Mouse (Mus musculus) gastrocnemius, adult 2 months (tissue): Measurements from ENCODE around the gene Dctn1. TPM values are rescaled to one million over a fixed set of nuclear protein-coding genes. Genes with fewer than 3 reads are reported as not detected.

Experiments used
- DNase-seq: peaks from one replicate; pipeline ENCODE4 v3.0.0; 2022
- H3K27ac ChIP-seq: fragments of 200-600 bp; 2 replicates; pipeline ENCODE4 v1.8.1; 2022; ENCODE audit warnings: mild to moderate bottlenecking
- H3K4me3 ChIP-seq: fragments of 200-600 bp; 2 replicates; pipeline ENCODE4 v1.8.1; 2022; ENCODE audit warnings: mild to moderate bottlenecking, moderate library complexity
- CTCF ChIP-seq: fragments of 200-600 bp; IDR thresholded peaks from 2 replicates; pipeline ENCODE4 v1.8.1; 2022; ENCODE audit warnings: antibody characterized with exemption, mild to moderate bottlenecking, moderate library complexity
- intact Hi-C: fragments of 180-260 bp; cut with DNase I; formaldehyde crosslinking; loops from one replicate; pipeline ENCODE4 v1.15.1; 2025
- total RNA-seq, 2 experiments: library from RNA; stranded (reverse); gene quantifications; 2 replicates each; pipeline ENCODE4 v1.2.3; 2021

The Dctn1 gene
- total RNA-seq, 2 experiments from 2014 or later = 129 to 139 TPM

DNA sequence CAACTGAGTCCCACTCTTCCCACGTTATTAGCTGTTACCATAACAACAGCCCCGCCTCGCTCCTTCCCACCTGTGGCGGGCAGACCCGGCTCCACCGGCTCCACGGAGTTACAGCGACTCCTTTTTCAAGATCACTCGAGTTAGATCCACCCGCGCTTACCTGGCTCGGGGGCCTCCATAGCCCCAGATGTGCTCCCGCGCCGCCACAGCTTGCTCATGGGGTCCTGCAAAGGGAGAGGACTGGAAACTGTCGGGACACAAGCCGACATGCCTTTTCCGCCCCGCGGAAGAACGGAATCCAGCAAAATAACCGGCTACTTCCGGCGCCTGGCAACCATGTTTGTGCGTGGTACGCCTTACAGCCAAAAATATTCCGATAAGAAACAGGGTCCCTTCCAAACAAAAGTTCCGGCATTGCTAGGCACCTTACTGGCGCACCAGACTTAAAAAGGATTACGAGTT, 40.8 kb upstream of the Dctn1 start:
- peak; percentile 93 for DNase-seq
- H3K4me3 ChIP-seq = peak overlapping the region; percentile 84
- peak overlapping the region; percentile 91 for H3K27ac ChIP-seq
- TF ChIP-seq CTCF = no peak
- intact Hi-C loops = no loop called here

DNA sequence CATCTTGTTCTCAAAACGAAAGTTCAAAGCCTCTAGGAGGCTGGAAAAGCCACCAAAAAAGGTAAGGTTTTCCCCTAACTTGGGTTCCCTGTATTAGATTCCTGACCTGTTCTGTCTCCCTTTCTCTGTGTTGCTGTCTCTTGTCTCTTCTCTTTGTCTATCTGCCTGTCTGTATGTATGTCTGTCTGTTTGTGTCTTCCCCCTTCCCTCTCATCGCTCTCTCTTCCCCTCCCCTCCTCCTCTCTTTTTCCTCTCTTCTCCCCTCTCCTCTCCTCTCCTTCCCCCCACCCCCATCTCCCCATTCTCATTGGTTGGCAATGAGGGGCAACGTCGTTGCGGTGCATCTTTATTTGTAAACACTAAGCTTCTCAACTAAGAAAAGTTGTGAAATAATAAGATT, 40.4 kb upstream of the Dctn1 start, which contains the start of gene Ino80b:
Gene Ino80b, minus strand, starts transcription at position 101 of the 400 bp plus-strand sequence.
- DNase-seq = no peak
- TF ChIP-seq CTCF = no peak
- intact Hi-C loops = no loop called here
- Histone ChIP-seq H3K27ac (peak within 1 kb of the TSS; percentile 91), H3K4me3 (peak within 1 kb of the TSS; percentile 84)

DNA sequence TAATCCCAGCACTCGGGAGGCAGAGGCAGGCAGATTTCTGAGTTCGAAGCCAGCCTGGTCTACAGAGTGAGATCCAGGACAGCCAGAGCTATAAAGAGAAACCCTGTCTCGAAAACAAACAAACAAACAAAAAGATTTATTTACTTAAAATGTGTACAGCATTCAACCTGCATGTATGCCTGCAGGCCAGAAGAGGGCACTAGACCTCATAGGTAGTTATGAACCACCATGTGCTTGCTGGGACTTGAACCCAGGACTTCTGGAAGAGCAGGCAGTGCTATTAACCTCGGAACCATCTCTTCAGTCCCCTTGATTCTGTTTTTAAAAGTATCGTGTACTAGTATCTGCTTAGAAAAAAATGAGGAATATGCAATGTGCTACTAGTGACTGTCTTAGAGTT, 38.3 kb upstream of the Dctn1 start:
- intact Hi-C loops = no loop called here

DNA sequence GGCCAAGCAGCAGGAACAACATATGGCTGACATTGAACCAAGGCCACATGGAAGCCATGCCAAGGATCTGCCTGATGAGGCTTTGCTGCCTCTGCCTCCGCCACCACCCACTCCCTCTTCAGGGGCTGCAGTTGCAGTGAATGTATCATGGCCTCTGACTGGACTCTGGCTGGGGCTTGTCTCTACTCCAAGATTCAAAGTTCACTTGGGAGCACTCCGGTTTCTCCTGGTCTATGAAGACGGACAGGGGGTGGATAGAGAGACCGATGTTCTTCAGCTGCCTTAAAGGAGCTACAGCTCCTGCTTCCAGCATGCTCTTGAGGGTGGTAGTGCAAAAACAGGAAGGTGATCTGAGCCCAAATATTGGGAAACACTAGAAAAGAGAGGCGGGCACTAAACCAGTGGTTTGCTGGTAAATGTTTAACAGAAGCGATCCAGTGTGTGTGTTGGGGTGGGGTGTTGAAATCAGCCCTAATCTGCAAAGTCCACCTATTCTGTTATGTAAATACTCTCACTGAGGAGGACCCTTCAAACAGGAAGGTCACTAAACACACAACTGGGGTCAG, 34.2 kb upstream of the Dctn1 start:
- H3K27ac ChIP-seq = peak overlapping the region; percentile 13; the same call in 1 of the 2 replicates
- DNase-seq = peak; percentile 13
- intact Hi-C loops = no loop called here
- no peak for TF ChIP-seq CTCF
- H3K4me3 ChIP-seq = no peak overlapping the region

More for the DNA sequence above, 38.3 kb upstream of the Dctn1 start:
- peak; percentile 52 for TF ChIP-seq CTCF
- Histone ChIP-seq H3K4me3 (no peak overlapping the region), H3K27ac (no peak overlapping the region)
- peak; percentile 2 for DNase-seq

DNA sequence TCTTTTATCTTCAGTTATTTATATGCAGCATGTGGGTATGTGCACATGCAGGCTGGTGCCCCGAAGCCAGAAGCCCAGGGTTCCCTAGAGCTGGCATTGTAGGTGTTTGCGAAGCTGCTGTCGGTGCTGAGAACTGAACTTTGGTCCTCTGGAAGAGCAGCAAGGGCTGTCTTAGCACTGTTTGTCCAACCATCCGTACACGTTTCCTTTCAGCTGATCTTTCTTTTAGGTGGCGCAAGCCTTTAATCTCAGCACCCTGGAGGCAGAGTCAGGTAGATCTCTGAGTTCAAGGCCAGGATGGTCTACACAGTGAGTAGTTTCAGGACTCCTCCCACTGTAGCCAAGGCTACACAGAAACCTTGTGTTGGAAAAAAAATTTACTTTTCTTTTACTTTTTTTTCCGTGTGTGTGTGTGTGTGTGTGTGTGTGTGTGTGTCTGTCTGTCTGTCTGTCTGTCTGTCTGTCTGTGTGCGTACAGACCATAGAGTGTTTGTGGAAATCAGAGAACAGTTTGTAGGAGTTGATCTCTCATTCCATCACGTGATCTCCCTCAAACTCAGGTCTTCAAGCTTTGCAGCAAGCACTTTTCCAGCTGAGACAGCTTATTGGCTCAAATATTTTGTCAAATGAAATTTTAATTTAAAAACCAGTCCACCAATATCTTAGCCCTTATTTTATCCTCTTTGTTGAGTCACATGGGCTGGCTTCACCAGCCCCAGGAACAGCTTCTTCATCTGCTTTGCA, 33.4 kb upstream of the Dctn1 start:
- Histone ChIP-seq H3K4me3 (no peak overlapping the region), H3K27ac (peak overlapping the region; percentile 13; the same call in 1 of the 2 replicates)
- DNase-seq = peak; percentile 4
- intact Hi-C loops = no loop called here
- TF ChIP-seq CTCF = no peak

DNA sequence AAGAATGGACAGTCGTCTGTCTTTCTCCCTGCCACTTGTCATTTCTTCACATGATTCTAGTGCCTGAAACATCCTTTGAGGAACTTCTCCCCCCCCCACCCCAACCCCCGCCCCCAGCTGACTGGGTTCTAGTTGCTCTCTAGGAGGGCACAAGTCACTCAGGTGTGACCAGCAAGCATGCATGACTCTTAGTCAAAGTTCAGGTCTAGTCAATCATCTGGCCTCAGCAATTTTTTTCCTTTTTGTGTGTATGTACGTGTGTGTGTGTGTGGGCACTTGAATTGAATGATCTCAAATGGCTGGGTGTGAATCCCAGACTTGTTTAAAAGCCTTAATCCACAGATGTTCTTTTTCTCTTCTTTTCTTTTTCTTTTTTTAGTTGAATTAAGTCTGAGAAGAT, 31.5 kb upstream of the Dctn1 start:
- intact Hi-C loops = no loop called here
- no peak for TF ChIP-seq CTCF
- no peak overlapping the region for H3K4me3 ChIP-seq
- H3K27ac ChIP-seq = no peak overlapping the region
- DNase-seq = no peak

DNA sequence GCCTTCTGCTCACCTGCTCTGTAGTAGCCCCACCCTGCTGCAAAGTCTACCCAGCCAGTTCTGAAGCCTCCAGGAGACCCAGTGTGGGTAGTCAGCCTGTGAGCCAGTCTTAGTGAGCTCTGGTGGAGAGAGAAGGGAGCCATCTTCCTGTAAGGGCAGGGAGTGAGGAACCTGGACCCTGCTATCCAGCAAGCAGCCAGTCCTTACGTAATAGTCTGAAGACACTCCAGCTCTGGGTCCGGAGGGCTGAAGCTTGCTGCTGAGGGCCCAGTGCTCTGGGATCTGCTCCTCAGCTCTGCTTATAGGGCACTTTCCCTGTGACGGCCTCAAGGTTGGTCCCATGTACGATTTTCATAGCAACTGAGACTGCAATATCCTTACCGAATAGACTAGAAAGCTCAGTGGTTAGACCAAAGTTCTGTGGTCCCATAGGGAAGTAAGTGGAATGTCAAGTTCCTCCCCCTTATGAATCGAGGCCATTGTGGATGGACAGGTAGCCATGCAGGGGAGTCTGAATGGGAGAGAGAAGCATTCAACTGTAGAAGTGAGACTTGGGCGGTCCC, 30.7 kb upstream of the Dctn1 start, which contains the start of gene Rtkn:
Gene Rtkn, plus strand, starts transcription at position 513 of the 563 bp plus-strand sequence.
- DNase-seq = no peak
- TF ChIP-seq CTCF = no peak
- H3K27ac ChIP-seq = peak within 1 kb of the TSS; percentile 99
- peak within 1 kb of the TSS; percentile 92 for H3K4me3 ChIP-seq
- intact Hi-C loops = no loop called here

DNA sequence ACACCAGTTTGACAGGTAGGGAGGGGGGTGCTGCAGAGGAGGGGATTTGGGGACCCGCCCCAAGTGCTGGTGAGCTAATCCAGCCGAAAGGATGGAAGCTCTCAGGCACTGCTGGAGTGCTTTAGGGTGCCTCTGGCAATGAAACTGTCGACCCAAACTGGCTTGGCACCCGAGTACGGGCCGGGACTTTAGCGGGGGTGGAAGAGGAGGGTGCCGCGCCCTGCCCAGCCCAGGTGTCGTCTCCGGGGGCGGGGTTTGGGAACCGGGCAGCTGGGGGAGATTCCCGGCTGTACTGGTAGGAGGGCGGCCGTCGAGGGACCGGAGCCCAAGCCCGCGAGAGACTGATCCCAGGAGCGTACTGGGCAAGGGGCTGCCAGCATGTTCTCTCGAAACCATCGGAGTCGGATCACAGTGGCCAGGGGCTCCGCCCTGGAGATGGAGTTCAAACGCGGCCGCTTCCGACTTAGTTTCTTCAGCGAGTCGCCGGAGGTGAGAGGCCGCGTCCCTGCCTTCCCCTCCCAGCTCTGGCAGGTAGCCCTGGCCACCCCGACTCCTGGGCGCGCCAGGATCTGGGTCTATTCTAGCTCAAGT, 30.1 kb upstream of the Dctn1 start:
- Histone ChIP-seq H3K4me3 (peak overlapping the region; percentile 92), H3K27ac (peak overlapping the region; percentile 99)
- peak; percentile 81 for DNase-seq
- intact Hi-C loops = no loop called here
- TF ChIP-seq CTCF = no peak

DNA sequence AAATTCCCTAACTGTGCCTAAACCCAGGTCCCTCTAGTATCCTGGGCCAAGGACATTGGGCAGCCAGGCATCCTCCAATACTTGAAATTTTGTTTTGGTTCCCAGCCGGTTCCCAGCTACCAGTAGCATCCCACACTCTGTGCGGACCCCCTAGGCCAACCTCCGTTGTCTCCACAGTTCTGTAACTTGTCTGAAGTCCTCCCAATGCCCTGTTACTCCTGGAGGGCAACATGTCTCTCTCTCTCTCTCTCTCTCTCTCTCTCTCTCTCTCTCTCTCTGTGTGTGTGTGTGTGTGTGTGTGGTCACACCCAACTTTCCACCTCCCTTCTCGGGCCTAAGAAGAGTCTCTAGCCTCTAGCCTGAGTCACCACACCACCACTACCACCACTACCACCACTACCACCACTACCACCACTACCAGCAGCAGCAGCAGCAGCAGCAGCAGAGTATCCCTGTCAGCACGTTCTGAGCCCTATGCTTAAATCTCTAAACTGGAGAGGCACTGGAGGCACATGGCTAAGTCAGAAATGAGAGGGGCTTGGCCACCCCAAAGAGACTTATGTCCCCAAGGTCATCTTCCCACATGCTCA, 29.3 kb upstream of the Dctn1 start:
- DNase-seq = no peak
- no peak for TF ChIP-seq CTCF
- H3K27ac ChIP-seq = peak overlapping the region; percentile 99
- peak overlapping the region; percentile 92 for H3K4me3 ChIP-seq
- intact Hi-C loops = no loop called here

DNA sequence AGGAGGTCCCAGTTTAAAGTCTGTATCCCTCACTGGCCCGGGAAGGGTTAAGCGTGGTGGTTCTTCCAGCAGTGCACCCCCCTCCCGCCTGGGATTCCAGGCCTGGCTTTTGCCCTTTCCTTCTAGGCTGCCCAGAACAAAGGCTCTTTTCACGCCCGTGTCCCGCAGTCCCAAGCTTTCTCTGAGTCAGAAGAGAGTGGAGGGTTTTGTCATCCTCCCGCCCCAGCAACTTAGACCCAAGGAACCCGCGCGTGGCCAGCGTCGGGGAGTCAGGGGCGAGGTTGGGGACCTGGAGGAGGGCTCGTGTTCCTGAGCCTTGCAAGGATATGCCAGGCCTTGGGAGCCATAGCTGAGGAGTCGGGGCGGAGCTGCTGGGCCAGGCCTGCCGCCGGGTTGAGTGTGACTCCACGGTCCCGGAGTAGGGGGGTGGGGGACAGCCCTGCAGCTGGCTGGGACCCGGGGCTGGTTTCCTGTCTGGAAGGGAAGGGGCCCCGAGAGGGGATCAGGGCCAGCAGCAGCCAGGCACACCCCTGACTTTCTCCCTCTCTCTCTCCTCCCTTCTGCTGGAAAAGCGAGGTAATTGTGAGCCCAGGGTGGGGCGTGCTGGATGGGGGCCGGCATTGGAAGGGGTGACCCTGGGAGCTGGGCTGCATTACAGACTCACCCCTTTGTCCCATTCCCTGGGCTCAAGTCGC, 28.7 kb upstream of the Dctn1 start:
- intact Hi-C loops = no loop called here
- Histone ChIP-seq H3K27ac (peak overlapping the region; percentile 99), H3K4me3 (peak overlapping the region; percentile 92)
- DNase-seq = peak; percentile 87
- TF ChIP-seq CTCF = no peak

DNA sequence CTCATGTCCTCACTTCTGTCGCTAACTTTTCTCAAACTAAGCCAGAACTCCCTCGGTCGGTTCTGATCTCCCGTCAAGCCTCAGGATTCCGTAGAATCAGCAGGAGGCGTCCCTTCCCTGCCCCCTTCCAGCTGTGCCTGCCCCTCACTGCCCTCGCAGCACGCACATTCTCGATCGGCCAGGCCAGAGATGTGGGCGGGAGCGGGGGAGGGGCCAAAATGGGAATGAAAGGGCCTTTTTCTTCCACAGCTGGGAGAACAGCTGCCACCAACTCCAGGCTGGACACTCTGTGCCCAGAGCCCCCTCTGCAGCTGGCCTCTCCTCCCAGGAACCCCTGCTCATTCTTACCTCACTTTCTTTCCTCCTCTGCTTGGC, 28.2 kb upstream of the Dctn1 start:
- Histone ChIP-seq H3K27ac (peak overlapping the region; percentile 99), H3K4me3 (peak overlapping the region; percentile 92)
- DNase-seq = peak; percentile 95
- TF ChIP-seq CTCF = no peak
- intact Hi-C loops = no loop called here

DNA sequence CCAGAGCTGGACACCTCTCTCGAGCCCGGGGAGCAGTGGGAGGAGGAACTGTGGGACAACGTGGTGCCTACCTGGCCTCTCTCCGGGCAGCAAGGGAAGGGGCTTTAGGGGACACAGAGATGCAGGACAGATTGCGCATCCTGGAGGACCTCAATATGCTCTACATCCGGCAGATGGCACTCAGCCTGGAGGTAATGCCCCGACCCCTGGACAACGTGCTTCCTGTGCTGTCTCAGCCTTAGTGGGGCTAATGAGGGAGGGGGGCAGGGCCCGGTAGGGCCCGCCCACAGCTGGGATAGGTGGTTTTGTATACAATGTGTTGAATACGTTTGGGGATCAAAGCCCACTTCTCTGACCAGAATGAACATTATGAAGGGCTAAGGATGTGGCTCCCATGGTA, 27.7 kb upstream of the Dctn1 start:
- DNase-seq = peak; percentile 50
- H3K4me3 ChIP-seq = peak overlapping the region; percentile 92
- no peak for TF ChIP-seq CTCF
- peak overlapping the region; percentile 99 for H3K27ac ChIP-seq
- intact Hi-C loops = no loop called here
